In genomic region chr7:139380225-139380624, GRCm38 (mm10) we compare ENCODE assay signal across 23 mouse cellular contexts.
"Had no signal": no experiment of that assay in that cellular context is flagged by ENCODE, and none has a peak within 500 bp of the region (broad histone marks: within the 10 kb centered on the region; RNA-seq: fewer than 3 reads in every experiment).

No protein-coding gene starts in this region.

- H3K27me3 ChIP-seq: heart, embryonic 13.5 days; heart, embryonic 15.5 days; hindbrain, embryonic 13.5 days; hindbrain, embryonic 15.5 days; kidney, embryonic 15.5 days; limb, embryonic 13.5 days; limb, embryonic 15.5 days had no signal

- H3K4me1 ChIP-seq: hindbrain, embryonic 15.5 days had no signal

- H3K36me3 ChIP-seq: heart, embryonic 13.5 days; heart, embryonic 15.5 days; hindbrain, embryonic 13.5 days; hindbrain, embryonic 15.5 days; kidney, embryonic 15.5 days; limb, embryonic 13.5 days; limb, embryonic 15.5 days had no signal

- DNase-seq: forebrain, postnatal 0 days; gastrocnemius, postnatal 14 days; gastrocnemius, postnatal 36 days; heart, adult 2 months; heart, postnatal 14 days; heart, postnatal 36 days; kidney, adult 11 months; kidney, adult 2 months; kidney, adult 9 months; kidney, postnatal 14 days; kidney, postnatal 36 days; layer of hippocampus, adult 9-11 months; layer of hippocampus, postnatal 36 days; left cerebral cortex, postnatal 4 days had no signal

- H3K27ac ChIP-seq: heart, adult 2 months; heart, embryonic 15.5 days; hindbrain, embryonic 13.5 days; hindbrain, embryonic 15.5 days; hindbrain, postnatal 0 days; kidney, embryonic 15.5 days; kidney, postnatal 0 days; limb, embryonic 13.5 days; limb, embryonic 15.5 days had no signal

- H3K9ac ChIP-seq: forebrain, postnatal 0 days; heart, embryonic 15.5 days; hindbrain, embryonic 13.5 days; hindbrain, embryonic 15.5 days; kidney, embryonic 15.5 days; limb, embryonic 13.5 days; limb, embryonic 15.5 days had no signal

- H3K4me2 ChIP-seq: heart, embryonic 13.5 days; heart, embryonic 15.5 days; hindbrain, embryonic 13.5 days; hindbrain, embryonic 15.5 days; kidney, embryonic 15.5 days; limb, embryonic 13.5 days; limb, embryonic 15.5 days had no signal

- H3K9me3 ChIP-seq: heart, embryonic 13.5 days; heart, embryonic 15.5 days; hindbrain, embryonic 13.5 days; hindbrain, embryonic 15.5 days; kidney, embryonic 15.5 days; limb, embryonic 13.5 days; limb, embryonic 15.5 days had no signal

- H3K4me3 ChIP-seq: heart, adult 2 months; heart, embryonic 13.5 days; heart, embryonic 15.5 days; hindbrain, embryonic 13.5 days; hindbrain, embryonic 15.5 days; kidney, embryonic 15.5 days; limb, embryonic 13.5 days; limb, embryonic 15.5 days had no signal

- ATAC-seq: forebrain, postnatal 0 days; hindbrain, postnatal 0 days had no signal
